8 mouse cellular contexts compared by ENCODE assay signal in genomic region chr10:119691358-119692083, GRCm38 (mm10).
DNase-seq lines count a peak whose midpoint lies in the region; ATAC-seq and TF ChIP-seq lines count a peak whose summit lies in the region.

No protein-coding gene starts in this region.

- peaks cover 0 to 10% of the 10 kb centered on the region in 2 experiments; a peak in 2 of 4 replicates for H3K4me1 ChIP-seq in heart, embryonic 14.5 days (ENCODE audit: control insufficient read depth in 2 of 2, insufficient read depth in 2 of 2, low read length in 2 of 2)
- H3K4me1 ChIP-seq in embryonic facial prominence, embryonic 12.5 days: peaks cover 22% of the 10 kb centered on the region; the same call in 1 of the 2 replicates
- 0 out of 2 replicates have a peak, but pooled peaks cover 6% of the 10 kb centered on the region for H3K4me1 ChIP-seq in intestine, embryonic 14.5 days (replicated peaks; ENCODE audit: control insufficient read depth, insufficient read depth, low read length)
- H3K4me1 ChIP-seq in olfactory bulb, adult 2 months (ENCODE audit: control insufficient read depth, insufficient read depth, low read length): peaks cover 3% of the 10 kb centered on the region

- TF ChIP-seq POLR2A in olfactory bulb, adult 2 months (IDR thresholded peaks at IDR 0.05; ENCODE audit: insufficient read depth, low read depth, low read length): no peak

- no peak for TF ChIP-seq CTCF in olfactory bulb, adult 2 months (IDR thresholded peaks at IDR 0.05; ENCODE audit: insufficient read depth, low read depth, low read length)

- no peaks in the 10 kb centered on the region for H3K36me3 ChIP-seq in heart, embryonic 14.5 days (ENCODE audit: control insufficient read depth, insufficient read depth, low read length)
- H3K36me3 ChIP-seq in embryonic facial prominence, embryonic 12.5 days: no peaks in the 10 kb centered on the region
- H3K36me3 ChIP-seq in intestine, embryonic 14.5 days (ENCODE audit: control insufficient read depth, insufficient read depth, low read length): no peaks in the 10 kb centered on the region

- no peak overlapping the region for H3K27ac ChIP-seq in heart, embryonic 14.5 days (replicated peaks in 1 of 2; ENCODE audit: control insufficient read depth in 1 of 2, insufficient read depth in 1 of 2, low read depth in 2 of 2, low read length in 2 of 2)
- H3K27ac ChIP-seq in embryonic facial prominence, embryonic 12.5 days: no peak overlapping the region
- no peak overlapping the region for H3K27ac ChIP-seq in intestine, embryonic 14.5 days (ENCODE audit: low read depth)
- peak overlapping the region; percentile 98 for H3K27ac ChIP-seq in olfactory bulb, adult 2 months (ENCODE audit: insufficient read depth, low read depth, low read length)

- peak overlapping the region; percentile 78 for H3K4me2 ChIP-seq in heart, embryonic 14.5 days (ENCODE audit: low read length)
- peak overlapping the region; percentile 73 for H3K4me2 ChIP-seq in embryonic facial prominence, embryonic 12.5 days (replicated peaks)
- peak overlapping the region; percentile 56 for H3K4me2 ChIP-seq in intestine, embryonic 14.5 days (ENCODE audit: low read length)

- intact Hi-C loops in left cerebral cortex, postnatal 36 days (cut with DNase I): no loop called here

- H3K9me3 ChIP-seq in heart, embryonic 14.5 days (ENCODE audit: control insufficient read depth, low read length): no peaks in the 10 kb centered on the region
- no peaks in the 10 kb centered on the region for H3K9me3 ChIP-seq in embryonic facial prominence, embryonic 12.5 days
- H3K9me3 ChIP-seq in intestine, embryonic 14.5 days (ENCODE audit: control insufficient read depth, low read length): no peaks in the 10 kb centered on the region

- DNase-seq in heart, adult 9 months (ENCODE audit: low spot score in 2 of 2): no peak
- peak; percentile 77 for DNase-seq in intestine, embryonic 14.5 days (ENCODE audit: low spot score)
- DNase-seq in left cerebral cortex, postnatal 36 days (ENCODE audit: low spot score in 2 of 2): peak; percentile 52 to 67
- no peak for DNase-seq in spleen, adult 18-20 months

- H3K9ac ChIP-seq in heart, embryonic 14.5 days (ENCODE audit: low read length): peak overlapping the region; percentile 51
- H3K9ac ChIP-seq in embryonic facial prominence, embryonic 12.5 days: no peak overlapping the region
- H3K9ac ChIP-seq in intestine, embryonic 14.5 days (ENCODE audit: low read length): no peak overlapping the region

- WGBS in heart, embryonic 14.5 days: 4% methylated on average over 16 of the region's 16 CpGs
- 3% methylated on average over 16 of the region's 16 CpGs for WGBS in embryonic facial prominence, embryonic 12.5 days
- 4% methylated on average over 16 of the region's 16 CpGs for WGBS in intestine, embryonic 14.5 days
- 3% methylated on average over 16 of the region's 16 CpGs for WGBS in olfactory bulb, adult 2 months

- no peak for ATAC-seq in heart, embryonic 14.5 days (ENCODE audit: insufficient number of reproducible peaks, insufficient read depth, low FRiP score, low read depth)
- ATAC-seq in embryonic facial prominence, embryonic 12.5 days (ENCODE audit: insufficient number of reproducible peaks, insufficient read depth, low FRiP score, low TSS enrichment): 0 out of 2 replicates have a peak, but pooled peaks have one; percentile 81
- no peak for ATAC-seq in intestine, embryonic 14.5 days (replicated peaks; ENCODE audit: low FRiP score, low TSS enrichment, low read depth)
- ATAC-seq in granulocyte monocyte progenitor cell, adult 5-6 weeks (replicated peaks; ENCODE audit: poor library complexity, severe bottlenecking): no peak

- peak overlapping the region; percentile 41 to 52 for H3K4me3 ChIP-seq in heart, embryonic 14.5 days (ENCODE audit: control insufficient read depth in 1 of 2, insufficient read depth in 1 of 2, low read depth in 1 of 2, low read length in 2 of 2)
- H3K4me3 ChIP-seq in embryonic facial prominence, embryonic 12.5 days: peak overlapping the region; percentile 33
- peak overlapping the region; percentile 26 for H3K4me3 ChIP-seq in intestine, embryonic 14.5 days (ENCODE audit: low read depth, low read length)
- peak overlapping the region; percentile 61 for H3K4me3 ChIP-seq in olfactory bulb, adult 2 months (ENCODE audit: insufficient read depth, low read depth, low read length)

- H3K27me3 ChIP-seq in heart, embryonic 14.5 days (ENCODE audit: control insufficient read depth, insufficient read depth, low read length): peaks cover 3% of the 10 kb centered on the region; the same call in 1 of the 2 replicates
- 0 out of 2 replicates have a peak, but pooled peaks cover 14% of the 10 kb centered on the region for H3K27me3 ChIP-seq in embryonic facial prominence, embryonic 12.5 days
- peaks cover 34% of the 10 kb centered on the region; the same call in 1 of the 2 replicates for H3K27me3 ChIP-seq in intestine, embryonic 14.5 days (replicated peaks; ENCODE audit: control insufficient read depth, insufficient read depth, low read length)

Comparison
In these comparisons a context has a peak if more than half of its experiments do, and no peak if none do; other contexts are left out.
1. DNase-seq: peak in intestine, embryonic 14.5 days (single experiment) and left cerebral cortex, postnatal 36 days (2 of 2); none in heart, adult 9 months (0 of 2) and spleen, adult 18-20 months (0 of 2).
2. Peak in every context shown above with its lines, with median percentiles within 50 percentile points of each other: H3K4me2 ChIP-seq and H3K4me3 ChIP-seq.